Mouse (Mus musculus) cerebellum, adult 11 months (tissue): ENCODE data around the gene Lrp8.

Experiments used
- DNase-seq: peaks from one replicate; pipeline ENCODE4 v3.0.0; 2022

The Lrp8 gene

GRCm38 (mm10) chr4:107848546-107848945 lies 46.5 kb downstream of the Lrp8 start:
- DNase-seq = no peak

DNA sequence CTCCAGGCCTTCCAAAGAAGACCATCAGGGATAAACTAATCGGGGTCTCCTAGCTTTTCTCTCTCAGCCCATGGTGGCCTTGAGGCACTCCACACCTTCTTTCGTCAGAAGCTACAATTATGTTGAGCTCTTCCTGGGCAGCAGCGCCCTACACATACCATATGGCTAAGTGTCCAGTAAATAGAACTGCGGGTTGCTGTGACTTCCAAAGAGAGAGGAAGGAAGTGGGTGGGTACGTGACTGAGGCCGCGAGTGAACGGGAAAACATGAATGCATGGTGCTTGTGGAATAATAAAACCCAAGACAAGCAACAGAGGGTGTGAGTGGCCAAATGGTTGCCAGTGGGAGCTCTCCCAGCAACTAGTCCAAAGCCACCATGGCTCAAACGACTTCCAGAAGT lies 47.6 kb downstream of the Lrp8 start:
- DNase-seq = no peak

GRCm38 (mm10) chr4:107850091-107850490 lies 48.0 kb downstream of the Lrp8 start:
- no peak for DNase-seq

- no peak for DNase-seq
Observed at GRCm38 (mm10) chr4:107853333-107853732, 51.3 kb downstream of the Lrp8 start.

DNA sequence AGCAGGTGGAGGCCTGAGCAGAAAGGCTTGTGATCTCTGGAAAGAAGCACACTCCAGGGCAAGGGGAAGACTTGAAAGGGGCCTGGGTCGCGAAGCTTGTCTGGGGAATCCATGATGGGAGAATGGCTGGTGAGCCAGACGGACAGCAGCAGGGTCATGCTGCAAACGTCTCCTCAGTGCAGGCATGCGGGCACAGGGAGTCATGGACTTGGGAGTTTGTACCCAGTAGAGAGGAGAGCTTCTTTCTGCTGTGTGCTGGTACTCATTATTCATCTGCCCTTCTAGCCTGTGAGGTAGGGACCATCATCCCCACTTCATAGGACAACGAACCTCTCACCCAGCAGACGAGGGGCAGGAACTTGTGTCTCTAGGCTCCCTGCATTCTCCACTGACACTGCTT lies 51.8 kb downstream of the Lrp8 start:
- no peak for DNase-seq

DNA sequence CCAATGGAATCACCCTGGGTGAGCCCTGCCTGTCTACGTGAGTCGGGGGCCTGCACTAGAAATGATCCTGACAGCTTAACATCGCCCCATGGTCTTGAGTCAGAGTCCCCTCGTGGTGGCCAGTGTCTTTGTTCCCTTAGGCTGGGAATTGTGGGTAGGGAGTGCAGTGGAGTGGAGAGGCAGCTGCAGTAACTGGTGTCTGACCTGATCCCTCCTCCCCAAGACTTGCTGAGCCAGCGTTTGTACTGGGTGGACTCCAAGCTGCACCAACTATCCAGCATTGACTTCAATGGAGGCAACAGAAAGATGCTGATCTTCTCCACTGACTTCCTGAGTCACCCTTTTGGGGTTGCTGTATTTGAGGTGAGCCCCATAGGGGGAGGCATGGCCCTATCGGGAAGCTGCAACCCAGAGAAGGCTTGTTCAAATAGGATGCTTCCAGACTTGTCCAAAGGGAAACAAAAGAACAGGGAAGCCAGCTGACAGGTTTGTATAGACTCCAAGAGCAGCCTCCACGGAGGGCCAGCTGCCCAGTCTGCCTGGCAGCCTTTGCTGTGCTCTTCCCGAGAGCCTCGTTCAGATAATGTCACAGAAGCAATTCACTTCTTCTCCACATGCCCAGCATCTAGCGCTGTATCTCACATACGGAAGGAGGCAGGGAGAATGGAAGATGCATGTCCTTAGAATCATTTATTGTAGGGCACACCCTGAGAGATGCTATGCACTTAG lies 55.1 kb downstream of the Lrp8 start:
- DNase-seq = peak; percentile 35

DNA sequence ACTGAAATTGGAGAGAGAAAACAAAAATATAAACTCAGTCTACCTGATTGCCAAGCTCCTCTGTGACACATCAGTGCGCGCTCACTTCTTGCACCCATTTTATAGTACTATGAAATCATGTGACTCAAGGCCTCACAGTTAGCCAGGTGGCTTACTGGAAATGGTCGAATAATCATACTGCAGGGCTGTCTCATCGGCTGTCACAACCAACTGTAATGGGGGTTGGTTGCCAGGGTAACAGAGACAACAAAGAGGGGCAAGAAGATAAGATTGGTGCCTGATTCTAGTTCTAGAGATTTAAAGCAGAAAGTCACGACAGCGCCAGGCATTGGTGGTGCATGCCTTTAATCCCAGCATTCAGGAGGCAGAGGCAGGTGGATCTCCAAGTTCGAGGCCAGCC lies 56.9 kb downstream of the Lrp8 start:
- no peak for DNase-seq

- no peak for DNase-seq
Observed at GRCm38 (mm10) chr4:107864866-107865265, 62.8 kb downstream of the Lrp8 start.

DNA sequence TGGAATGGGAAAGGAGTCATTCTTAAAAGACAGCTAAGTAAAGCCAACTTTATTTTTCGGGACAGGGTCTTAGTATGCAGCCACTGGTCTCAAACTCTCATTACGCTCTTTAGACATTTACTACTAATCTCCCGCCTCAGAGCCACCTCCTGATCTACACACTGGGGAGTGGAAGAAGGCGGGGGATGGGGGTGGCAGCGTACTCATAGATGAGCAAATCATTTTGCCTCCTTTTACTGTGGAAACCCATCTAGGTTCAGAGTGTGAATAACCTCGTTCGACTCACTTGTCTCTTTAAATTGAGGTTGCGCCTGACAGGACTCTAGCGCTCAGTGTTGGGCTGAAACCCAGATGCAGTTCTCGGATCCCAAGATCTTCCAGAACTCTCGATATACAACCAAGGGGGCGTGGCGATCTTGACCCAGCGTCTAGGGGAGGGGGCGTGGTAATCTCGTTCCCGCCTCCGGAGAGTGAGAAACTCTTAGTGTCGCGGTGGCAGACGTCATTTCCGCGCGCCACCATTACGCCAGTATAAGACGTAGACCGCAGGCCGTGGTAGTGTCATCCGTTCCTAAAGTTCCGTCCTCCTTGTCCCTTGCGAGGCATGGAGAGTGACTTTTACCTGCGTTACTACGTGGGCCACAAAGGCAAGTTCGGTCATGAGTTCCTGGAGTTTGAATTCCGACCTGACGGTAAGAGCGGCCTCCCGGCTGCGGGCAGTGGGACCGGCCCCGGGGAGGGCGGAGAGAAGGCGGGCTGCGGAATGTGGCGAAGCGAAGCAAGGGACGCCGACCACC lies 77.4 kb downstream of the Lrp8 start, which contains the start of gene Magoh:
Magoh (plus strand) TSS at position 502 of the 797 bp plus-strand sequence.
- DNase-seq = peak; percentile 92

DNA sequence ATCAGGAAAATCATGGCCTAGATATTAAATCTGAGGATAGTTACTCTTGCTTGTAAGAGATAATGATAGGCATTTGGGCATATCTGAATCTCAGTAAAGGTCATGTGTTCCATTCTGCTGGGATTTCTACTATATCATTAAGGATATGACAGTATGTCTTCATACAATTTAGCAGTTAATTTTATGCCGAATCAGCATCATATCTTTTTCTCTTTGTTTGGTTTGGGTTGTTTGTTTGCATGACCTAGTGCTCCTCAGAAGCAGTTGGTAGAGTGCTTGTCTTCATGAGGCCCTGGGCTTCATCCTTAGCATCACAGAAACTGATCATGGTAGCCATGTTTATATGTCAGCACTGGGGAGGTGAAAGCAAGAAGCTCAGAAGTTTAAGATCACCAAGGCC lies 79.6 kb downstream of the Lrp8 start:
- DNase-seq = no peak

GRCm38 (mm10) chr4:107886371-107886770 lies 84.3 kb downstream of the Lrp8 start:
- DNase-seq = no peak

- no peak for DNase-seq
Observed at GRCm38 (mm10) chr4:107889385-107889730, 87.3 kb downstream of the Lrp8 start.

- DNase-seq = peak; percentile 92
Observed at GRCm38 (mm10) chr4:107889731-107890432, 87.8 kb downstream of the Lrp8 start, which contains the start of gene 0610037L13Rik. Gene 0610037L13Rik (plus strand): TSS chr4:107889813.

- DNase-seq = no peak
Observed at GRCm38 (mm10) chr4:107892663-107893062, 90.6 kb downstream of the Lrp8 start.

GRCm38 (mm10) chr4:107899211-107899927 lies 97.3 kb downstream of the Lrp8 start:
- no peak for DNase-seq

- no peak for DNase-seq
Observed at GRCm38 (mm10) chr4:107900206-107900605, 98.1 kb downstream of the Lrp8 start.

- DNase-seq = no peak
Observed at GRCm38 (mm10) chr4:107904252-107904651, 102.2 kb downstream of the Lrp8 start.

- DNase-seq = no peak
Observed at GRCm38 (mm10) chr4:107906561-107906960, 104.5 kb downstream of the Lrp8 start.

- no peak for DNase-seq
Observed at GRCm38 (mm10) chr4:107910020-107910419, 108.0 kb downstream of the Lrp8 start.

DNA sequence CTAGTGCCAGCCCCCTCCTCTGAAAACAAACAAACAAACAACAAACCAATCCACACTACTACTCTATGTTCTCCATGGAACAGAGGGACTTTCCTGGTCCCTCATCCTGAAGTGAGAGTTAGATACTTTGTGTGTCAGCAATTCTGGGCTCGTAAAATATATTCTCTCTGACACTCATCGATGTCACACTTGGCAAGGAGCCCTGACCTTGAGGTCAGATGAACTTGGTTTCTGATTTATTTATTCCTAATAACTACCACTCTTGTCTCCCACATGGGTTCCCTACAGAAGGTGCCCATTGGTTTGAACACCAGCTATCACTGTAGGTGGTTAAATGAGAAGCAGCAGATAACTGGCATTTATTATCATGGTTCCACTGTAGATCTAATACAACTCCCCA lies 118.3 kb downstream of the Lrp8 start:
- no peak for DNase-seq

DNA sequence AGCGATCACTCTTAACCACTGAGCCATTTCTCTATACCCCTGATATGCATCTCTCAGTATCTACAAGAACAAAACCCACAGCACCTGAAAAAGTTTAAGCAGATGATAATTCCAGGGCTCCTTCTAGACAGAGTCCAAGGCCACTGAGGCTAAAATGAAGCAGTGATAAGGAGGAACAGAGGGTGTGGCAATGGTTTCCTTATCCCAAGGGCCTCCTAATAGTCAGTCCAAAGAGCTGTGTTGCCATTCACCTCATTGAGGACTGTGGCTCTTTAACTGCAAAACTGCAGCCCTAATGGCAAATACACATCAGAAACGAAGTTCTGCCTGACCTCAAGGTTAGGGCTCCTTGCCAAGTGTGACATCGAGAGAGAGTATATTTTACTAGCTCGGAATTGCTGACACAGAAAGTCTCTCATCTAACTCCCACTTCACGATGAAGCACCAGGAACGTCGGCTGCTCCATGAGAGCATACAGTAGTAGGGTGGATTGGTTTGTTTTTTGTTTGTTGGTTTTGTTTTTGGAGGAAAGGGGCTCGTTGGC lies 119.2 kb downstream of the Lrp8 start:
- DNase-seq = no peak

DNA sequence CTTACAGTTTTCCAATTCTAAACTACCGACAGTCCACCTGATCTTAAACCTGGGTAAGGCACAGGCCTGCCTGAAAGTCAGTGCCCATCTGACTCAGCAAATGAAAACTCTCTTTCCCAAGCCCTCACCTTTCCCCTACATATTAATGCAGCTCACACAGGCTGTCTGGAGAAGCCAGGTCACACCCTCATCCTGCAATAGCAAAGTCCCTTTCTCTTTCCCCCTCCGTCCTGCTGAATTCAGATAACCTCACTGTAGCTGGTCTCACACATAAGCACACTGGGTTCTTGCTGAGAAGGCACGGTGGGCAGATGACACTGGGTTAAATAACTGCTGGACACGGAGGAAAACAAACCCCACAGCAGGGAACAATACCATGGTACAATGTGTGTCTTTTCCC lies 119.9 kb downstream of the Lrp8 start:
- DNase-seq = no peak
